Mouse (Mus musculus): Measurements from ENCODE around the gene Tmem242. TPM values are rescaled to one million over a fixed set of nuclear protein-coding genes. Genes with fewer than 3 reads are reported as not detected.

Gene Tmem242
- polyA plus RNA-seq, 1 experiment from 2014 or later = 131 TPM

DNA sequence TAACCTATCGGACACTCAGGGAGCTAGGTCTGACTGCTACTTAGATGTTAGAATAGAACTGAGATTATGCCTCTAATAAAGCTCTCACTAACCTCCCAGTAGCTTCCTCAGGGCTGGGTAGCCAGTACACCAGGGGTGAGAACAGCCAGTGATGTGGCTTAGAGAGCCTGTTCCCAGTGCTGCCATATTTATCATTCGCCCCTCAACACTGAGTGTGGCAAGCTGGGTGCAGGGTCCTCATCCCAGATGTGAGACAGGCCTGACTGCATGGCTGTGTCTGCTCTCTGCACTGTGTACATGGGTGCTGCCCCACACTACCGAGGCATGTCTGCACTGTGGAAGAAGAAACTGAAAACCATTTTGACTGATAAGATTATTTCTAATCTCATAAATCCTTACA is 26.0 kb downstream of the Tmem242 start:
- no peak overlapping the region for H3K4me3 ChIP-seq
- WGBS = 94% methylated on average over 3 of the region's 3 CpGs
- H3K36me3 ChIP-seq = peaks cover 31% of the 10 kb centered on the region
- H3K9ac ChIP-seq = no peak overlapping the region
- H3K27me3 ChIP-seq = no peaks in the 10 kb centered on the region
- no peak overlapping the region for H3K4me2 ChIP-seq (replicated peaks)
- no peaks in the 10 kb centered on the region for H3K4me1 ChIP-seq
- H3K27ac ChIP-seq = no peak overlapping the region
- no peaks in the 10 kb centered on the region for H3K9me3 ChIP-seq
- no peak for ATAC-seq (ENCODE audit: insufficient number of reproducible peaks, insufficient read depth, low FRiP score, low TSS enrichment)

DNA sequence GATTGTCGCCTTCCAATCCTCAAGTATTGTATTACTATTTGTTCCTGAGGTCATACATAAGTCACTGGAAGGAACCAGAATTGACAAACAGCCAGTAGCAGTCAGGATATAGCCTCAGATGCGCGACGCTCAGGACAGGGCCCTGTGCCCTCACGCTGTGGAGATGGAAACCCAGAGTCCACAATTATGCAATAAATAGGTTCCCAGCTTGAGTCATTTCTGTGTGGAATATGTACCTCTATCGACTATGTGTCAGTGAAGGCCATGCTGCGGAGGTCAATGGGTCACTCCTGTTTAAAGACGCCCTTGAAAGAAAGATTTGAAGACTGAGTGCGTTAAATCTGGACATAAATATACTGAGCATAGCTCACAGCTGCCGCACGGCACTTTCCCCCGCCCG is 26.7 kb downstream of the Tmem242 start:
- ATAC-seq (ENCODE audit: insufficient number of reproducible peaks, insufficient read depth, low FRiP score, low TSS enrichment) = no peak
- Histone ChIP-seq H3K9me3 (no peaks in the 10 kb centered on the region), H3K36me3 (peaks cover 28% of the 10 kb centered on the region), H3K9ac (no peak overlapping the region), H3K27ac (no peak overlapping the region), H3K4me1 (no peaks in the 10 kb centered on the region), H3K4me2 (replicated peaks) (no peak overlapping the region), H3K4me3 (no peak overlapping the region), H3K27me3 (no peaks in the 10 kb centered on the region)
- 92% methylated on average over 13 of the region's 13 CpGs for WGBS

DNA sequence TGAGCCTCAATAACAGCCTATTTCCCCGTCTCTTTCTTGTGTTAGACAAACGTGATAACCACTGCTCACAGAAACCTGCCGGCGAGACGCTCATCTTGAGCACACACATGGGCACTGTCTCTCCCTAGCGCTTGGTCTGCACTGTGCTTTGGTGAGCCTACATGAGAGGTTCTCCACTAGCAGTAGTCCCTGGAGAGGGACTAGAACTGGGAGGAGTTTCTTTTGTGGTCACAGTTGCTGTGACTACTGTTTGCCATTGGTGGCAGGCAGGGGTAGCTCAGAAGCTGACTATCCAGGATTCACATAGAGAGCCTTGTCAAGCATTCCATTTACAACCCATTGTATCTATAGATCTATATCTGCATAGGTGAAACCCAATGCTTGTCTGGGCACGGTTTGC is 27.3 kb downstream of the Tmem242 start:
- no peak overlapping the region for H3K4me3 ChIP-seq
- no peak for ATAC-seq (ENCODE audit: insufficient number of reproducible peaks, insufficient read depth, low FRiP score, low TSS enrichment)
- H3K27ac ChIP-seq = no peak overlapping the region
- H3K4me2 ChIP-seq (replicated peaks) = no peak overlapping the region
- no peaks in the 10 kb centered on the region for H3K9me3 ChIP-seq
- H3K36me3 ChIP-seq = peaks cover 21% of the 10 kb centered on the region
- H3K4me1 ChIP-seq = no peaks in the 10 kb centered on the region
- no peaks in the 10 kb centered on the region for H3K27me3 ChIP-seq
- H3K9ac ChIP-seq = no peak overlapping the region
- 87% methylated on average over 7 of the region's 7 CpGs for WGBS

DNA sequence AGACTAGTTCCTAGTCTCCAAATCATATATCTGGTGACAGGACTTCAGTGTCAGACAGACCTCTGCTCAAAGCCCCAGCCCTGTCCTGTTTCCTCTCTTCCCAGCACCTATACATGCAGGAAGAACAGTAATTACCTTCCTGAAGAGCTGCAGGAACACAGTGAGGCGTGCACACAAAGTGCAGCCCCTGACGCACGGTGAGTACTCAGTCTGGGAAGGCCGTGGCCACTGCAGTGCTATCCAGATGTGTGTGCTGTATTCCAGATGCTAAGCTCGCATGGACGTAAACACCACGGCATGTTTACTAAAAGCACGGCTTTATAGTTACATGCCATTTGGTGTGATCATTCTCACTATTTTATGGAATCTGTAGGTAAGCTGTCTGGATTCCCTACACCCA is 27.8 kb downstream of the Tmem242 start:
- Histone ChIP-seq H3K36me3 (peaks cover 17% of the 10 kb centered on the region), H3K4me1 (no peaks in the 10 kb centered on the region), H3K4me3 (no peak overlapping the region), H3K4me2 (replicated peaks) (no peak overlapping the region), H3K9ac (no peak overlapping the region), H3K27me3 (no peaks in the 10 kb centered on the region), H3K27ac (no peak overlapping the region), H3K9me3 (no peaks in the 10 kb centered on the region)
- ATAC-seq (ENCODE audit: insufficient number of reproducible peaks, insufficient read depth, low FRiP score, low TSS enrichment) = no peak
- 91% methylated on average over 8 of the region's 8 CpGs for WGBS

DNA sequence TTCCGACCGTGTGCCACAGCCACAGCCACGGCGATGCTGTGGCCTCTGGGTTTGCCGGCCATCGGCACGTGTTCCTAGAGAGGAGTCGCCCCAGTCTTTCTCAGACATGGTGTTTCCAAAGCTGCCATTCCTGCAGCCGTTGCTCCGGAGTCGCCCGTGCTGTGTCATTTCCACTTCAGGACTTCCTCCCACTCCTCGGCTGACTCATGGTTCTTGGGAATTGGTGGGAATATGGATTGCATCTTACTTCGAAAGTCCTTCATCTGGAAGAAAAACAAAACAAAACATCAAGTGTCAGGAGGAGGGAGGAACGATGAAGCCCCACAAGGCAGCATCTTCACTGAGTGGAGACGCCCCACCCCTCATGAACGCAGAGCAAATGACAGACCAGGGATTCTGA is 28.9 kb downstream of the Tmem242 start:
- no peak overlapping the region for H3K27ac ChIP-seq
- no peaks in the 10 kb centered on the region for H3K4me1 ChIP-seq
- WGBS = 94% methylated on average over 17 of the region's 17 CpGs
- ATAC-seq (ENCODE audit: insufficient number of reproducible peaks, insufficient read depth, low FRiP score, low TSS enrichment) = no peak
- H3K27me3 ChIP-seq = no peaks in the 10 kb centered on the region
- H3K4me3 ChIP-seq = no peak overlapping the region
- H3K9me3 ChIP-seq = no peaks in the 10 kb centered on the region
- H3K9ac ChIP-seq = no peak overlapping the region
- H3K36me3 ChIP-seq = peaks cover 15% of the 10 kb centered on the region
- no peak overlapping the region for H3K4me2 ChIP-seq (replicated peaks)

DNA sequence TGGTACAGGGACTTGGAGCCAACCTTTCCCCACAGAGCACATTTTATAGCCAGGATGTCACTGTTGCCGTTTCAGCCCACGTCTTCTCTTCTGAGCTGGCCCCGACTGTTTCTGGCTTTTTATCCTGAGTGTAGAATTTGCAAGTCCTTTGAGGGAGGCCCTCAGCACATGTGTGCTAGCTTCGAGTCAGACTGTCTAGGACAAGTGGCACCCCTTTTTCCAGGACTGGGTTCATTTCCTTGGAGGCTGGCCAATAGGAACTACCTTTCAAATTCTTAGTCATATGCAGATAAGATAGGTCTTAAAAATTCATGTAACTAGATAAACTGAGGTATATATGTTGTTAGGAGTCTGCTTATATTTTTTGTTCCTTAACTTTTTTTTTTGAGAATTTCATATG is 29.7 kb downstream of the Tmem242 start:
- H3K27ac ChIP-seq = no peak overlapping the region
- ATAC-seq (ENCODE audit: insufficient number of reproducible peaks, insufficient read depth, low FRiP score, low TSS enrichment) = no peak
- H3K36me3 ChIP-seq = peaks cover 15% of the 10 kb centered on the region
- H3K4me2 ChIP-seq (replicated peaks) = no peak overlapping the region
- no peak overlapping the region for H3K4me3 ChIP-seq
- H3K9ac ChIP-seq = no peak overlapping the region
- peaks cover under 1% of the 10 kb centered on the region; the same call in 1 of the 2 replicates for H3K4me1 ChIP-seq
- peaks cover 3% of the 10 kb centered on the region; the same call in 1 of the 2 replicates for H3K27me3 ChIP-seq
- WGBS = 91% methylated on average over 4 of the region's 4 CpGs
- H3K9me3 ChIP-seq = no peaks in the 10 kb centered on the region

DNA sequence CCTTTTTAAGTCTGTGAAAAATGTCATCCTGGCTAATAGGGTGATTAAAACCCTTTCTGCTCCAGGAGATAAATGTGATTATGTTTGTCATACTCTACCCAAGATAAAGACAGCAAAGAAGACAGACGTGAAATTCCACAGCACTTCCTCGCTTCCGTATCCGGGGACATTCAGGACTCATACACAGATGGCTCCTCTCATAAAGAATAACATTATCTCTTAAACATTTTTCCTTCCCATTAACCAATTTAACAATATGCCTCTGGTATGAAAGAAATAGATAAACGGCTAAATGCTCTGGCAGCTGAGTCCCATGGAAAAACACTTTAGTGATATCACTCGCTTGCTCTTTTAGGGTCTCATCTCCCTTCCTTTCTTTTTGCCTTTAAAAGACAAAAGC is 33.0 kb downstream of the Tmem242 start:
- no peak overlapping the region for H3K27ac ChIP-seq
- no peak for ATAC-seq (ENCODE audit: insufficient number of reproducible peaks, insufficient read depth, low FRiP score, low TSS enrichment)
- H3K9ac ChIP-seq = no peak overlapping the region
- no peak overlapping the region for H3K4me3 ChIP-seq
- H3K27me3 ChIP-seq = peaks cover 18% of the 10 kb centered on the region; the same call in 1 of the 2 replicates
- peaks cover 9% of the 10 kb centered on the region for H3K4me1 ChIP-seq
- WGBS = 82% methylated on average over 6 of the region's 6 CpGs
- no peak overlapping the region for H3K4me2 ChIP-seq (replicated peaks)
- H3K9me3 ChIP-seq = no peaks in the 10 kb centered on the region
- H3K36me3 ChIP-seq = peaks cover 15% of the 10 kb centered on the region

DNA sequence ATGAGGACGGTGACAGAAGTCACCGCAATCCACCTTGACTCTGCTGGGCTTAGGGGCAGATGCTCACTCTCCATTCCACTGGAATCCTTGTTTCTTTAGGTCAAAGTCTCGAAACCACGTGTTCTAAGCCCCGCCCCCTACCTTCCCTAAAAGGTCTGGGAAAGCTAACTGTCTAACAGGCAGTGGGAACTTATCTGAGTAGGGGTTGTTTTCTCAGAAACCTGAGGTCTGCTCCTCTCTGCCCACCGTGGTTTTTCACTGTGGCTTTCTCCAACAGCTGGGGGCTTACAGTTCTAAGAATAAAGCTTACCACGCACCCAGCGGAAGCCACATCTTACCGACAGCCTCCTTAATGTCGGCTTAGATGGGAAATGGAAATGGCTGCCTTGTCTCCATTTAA is 33.5 kb downstream of the Tmem242 start:
- Histone ChIP-seq H3K9ac (no peak overlapping the region), H3K27me3 (peaks cover 18% of the 10 kb centered on the region; the same call in 1 of the 2 replicates), H3K4me3 (no peak overlapping the region), H3K9me3 (no peaks in the 10 kb centered on the region), H3K27ac (no peak overlapping the region), H3K4me2 (replicated peaks) (no peak overlapping the region), H3K4me1 (peaks cover 12% of the 10 kb centered on the region), H3K36me3 (peaks cover 12% of the 10 kb centered on the region)
- no peak for ATAC-seq (ENCODE audit: insufficient number of reproducible peaks, insufficient read depth, low FRiP score, low TSS enrichment)
- 39% methylated on average over 10 of the region's 10 CpGs for WGBS

DNA sequence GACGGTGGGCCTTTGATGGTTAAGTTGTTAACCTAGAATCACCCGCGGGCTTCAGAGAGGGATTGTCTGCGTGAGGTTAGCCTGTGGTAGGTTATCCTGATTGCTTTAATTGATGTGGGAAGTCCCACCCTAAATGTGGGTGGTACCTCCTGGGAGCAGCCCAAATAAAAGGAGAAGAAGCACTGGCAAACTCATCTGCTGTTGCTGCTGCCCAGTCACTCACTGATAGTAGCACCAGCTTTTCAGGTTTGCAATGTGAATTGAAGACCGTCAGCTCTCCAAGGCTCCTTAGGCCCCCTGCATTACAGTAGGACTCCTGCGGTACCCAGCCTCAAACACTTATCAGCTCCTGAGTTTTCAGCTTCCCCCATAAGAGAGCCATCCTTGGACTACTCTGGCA is 36.2 kb downstream of the Tmem242 start:
- no peaks in the 10 kb centered on the region for H3K36me3 ChIP-seq
- no peak for ATAC-seq (ENCODE audit: insufficient number of reproducible peaks, insufficient read depth, low FRiP score, low TSS enrichment)
- H3K4me1 ChIP-seq = peaks cover 12% of the 10 kb centered on the region
- no peak overlapping the region for H3K9ac ChIP-seq
- no peaks in the 10 kb centered on the region for H3K9me3 ChIP-seq
- no peak overlapping the region for H3K4me2 ChIP-seq (replicated peaks)
- WGBS = 81% methylated on average over 6 of the region's 6 CpGs
- no peak overlapping the region for H3K4me3 ChIP-seq
- no peak overlapping the region for H3K27ac ChIP-seq
- peaks cover 18% of the 10 kb centered on the region; the same call in 1 of the 2 replicates for H3K27me3 ChIP-seq

DNA sequence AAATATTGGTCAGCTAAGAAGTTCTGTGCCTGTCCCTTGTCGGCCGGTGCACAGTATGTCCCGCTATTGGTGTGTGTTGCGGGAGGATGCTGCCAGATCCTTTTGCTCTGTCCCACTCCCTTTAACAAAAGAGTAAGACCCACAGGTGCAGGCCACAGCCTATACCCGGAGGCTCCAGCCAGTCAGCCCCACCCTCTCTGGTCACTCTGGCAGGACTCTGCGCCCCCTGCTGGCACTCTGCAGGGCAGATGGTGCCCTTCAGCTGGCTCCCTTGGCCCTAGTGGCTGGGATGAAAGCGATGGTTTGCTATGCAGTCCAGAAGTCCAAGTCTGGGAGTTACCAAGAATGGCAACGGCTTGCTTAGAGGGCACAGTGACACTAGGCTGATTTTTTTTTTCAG is 37.4 kb downstream of the Tmem242 start:
- Histone ChIP-seq H3K4me1 (peaks cover 12% of the 10 kb centered on the region), H3K4me2 (replicated peaks) (peak overlapping the region; percentile 31; the same call in 1 of the 2 replicates), H3K9me3 (no peaks in the 10 kb centered on the region), H3K36me3 (no peaks in the 10 kb centered on the region), H3K9ac (no peak overlapping the region), H3K27me3 (peaks cover 18% of the 10 kb centered on the region; the same call in 1 of the 2 replicates), H3K4me3 (no peak overlapping the region), H3K27ac (no peak overlapping the region)
- 27% methylated on average over 8 of the region's 8 CpGs for WGBS
- ATAC-seq (ENCODE audit: insufficient number of reproducible peaks, insufficient read depth, low FRiP score, low TSS enrichment) = 0 out of 2 replicates have a peak, but pooled peaks have one; percentile 38

DNA sequence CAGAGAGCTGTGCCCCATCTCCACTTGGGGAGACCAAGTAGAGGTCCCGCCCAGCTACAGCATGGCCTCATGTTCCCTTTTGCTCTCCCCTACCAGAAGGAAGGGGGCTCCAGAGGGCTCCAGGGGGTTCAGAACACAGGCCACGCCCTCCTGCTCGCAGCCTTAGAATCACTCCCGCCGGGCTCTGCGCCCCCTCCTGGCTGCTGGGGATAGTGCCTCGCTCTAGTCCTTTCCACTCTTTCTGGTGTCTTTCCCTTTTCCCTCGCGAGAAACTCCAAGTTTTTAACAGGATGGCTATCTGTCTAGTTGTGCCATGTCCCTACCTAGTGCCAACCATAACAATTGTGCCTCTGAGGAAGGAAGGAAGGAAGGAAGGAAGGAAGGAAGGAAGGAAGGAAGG is 38.0 kb downstream of the Tmem242 start:
- Histone ChIP-seq H3K27ac (no peak overlapping the region), H3K4me3 (no peak overlapping the region), H3K4me1 (peaks cover 12% of the 10 kb centered on the region), H3K27me3 (peaks cover 18% of the 10 kb centered on the region; the same call in 1 of the 2 replicates), H3K9ac (no peak overlapping the region), H3K36me3 (no peaks in the 10 kb centered on the region), H3K4me2 (replicated peaks) (peak overlapping the region; percentile 31), H3K9me3 (no peaks in the 10 kb centered on the region)
- WGBS = 5% methylated on average over 9 of the region's 9 CpGs
- no peak for ATAC-seq (ENCODE audit: insufficient number of reproducible peaks, insufficient read depth, low FRiP score, low TSS enrichment)

DNA sequence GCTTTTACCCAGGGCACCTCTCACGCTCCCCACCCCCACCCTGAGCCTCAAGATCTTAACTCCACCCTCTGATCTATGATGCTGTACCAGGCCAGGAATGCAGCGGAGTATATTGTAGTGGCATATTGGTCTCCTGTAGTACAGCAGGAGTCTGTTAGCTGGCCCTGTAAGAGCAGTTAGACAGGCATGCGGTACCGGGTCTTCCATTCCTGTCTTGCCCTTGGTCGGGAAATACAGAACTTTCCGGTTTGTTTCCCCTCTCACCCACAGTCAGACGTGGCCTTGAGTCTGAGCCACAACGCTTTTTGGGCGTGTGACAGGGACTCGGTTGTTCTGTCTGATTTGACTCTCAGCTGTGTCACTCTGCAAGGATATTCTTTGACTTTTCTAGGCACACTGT is 38.8 kb downstream of the Tmem242 start:
- Histone ChIP-seq H3K27ac (no peak overlapping the region), H3K9ac (no peak overlapping the region), H3K4me3 (no peak overlapping the region), H3K4me2 (replicated peaks) (no peak overlapping the region), H3K27me3 (peaks cover 23% of the 10 kb centered on the region; the same call in 1 of the 2 replicates), H3K36me3 (no peaks in the 10 kb centered on the region), H3K4me1 (peaks cover 12% of the 10 kb centered on the region), H3K9me3 (no peaks in the 10 kb centered on the region)
- no peak for ATAC-seq (ENCODE audit: insufficient number of reproducible peaks, insufficient read depth, low FRiP score, low TSS enrichment)
- WGBS = 82% methylated on average over 10 of the region's 10 CpGs
